Mouse (Mus musculus) kidney, adult 8-10 months (tissue): ENCODE results near the gene Ciita.

Experiments
- DNase-seq, 2 experiments: peaks; one replicate each; pipeline ENCODE4 v3.0.0; 2022

Ciita gene

DNA sequence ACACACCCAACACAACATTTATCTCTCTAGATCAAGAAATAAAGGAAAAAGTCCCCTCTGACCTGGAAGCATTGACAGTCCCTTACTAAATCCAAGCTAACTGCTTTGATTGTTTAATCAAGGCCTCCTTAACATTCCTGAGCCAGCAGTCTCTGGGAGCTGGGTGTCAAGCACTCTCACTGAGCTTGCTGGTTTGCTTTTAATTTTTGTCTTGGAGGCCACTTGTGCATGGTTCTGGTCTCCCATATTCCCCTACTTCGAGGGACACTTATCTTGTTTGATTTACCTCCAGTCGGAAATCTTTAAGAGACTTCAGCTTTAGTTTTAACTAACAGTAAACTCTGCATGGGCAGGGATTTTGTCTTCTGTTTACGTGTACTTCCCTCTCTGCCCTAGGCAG is 4.9 kb upstream of the Ciita start:
- no peak for DNase-seq

GRCm38 (mm10) chr16:10475919-10476318 is 3.9 kb upstream of the Ciita start:
- no peak for DNase-seq

- DNase-seq: peak; percentile 33 to 51
These were observed 2.5 kb downstream of the Ciita start for GRCm38 (mm10) chr16:10482343-10482742.

DNA sequence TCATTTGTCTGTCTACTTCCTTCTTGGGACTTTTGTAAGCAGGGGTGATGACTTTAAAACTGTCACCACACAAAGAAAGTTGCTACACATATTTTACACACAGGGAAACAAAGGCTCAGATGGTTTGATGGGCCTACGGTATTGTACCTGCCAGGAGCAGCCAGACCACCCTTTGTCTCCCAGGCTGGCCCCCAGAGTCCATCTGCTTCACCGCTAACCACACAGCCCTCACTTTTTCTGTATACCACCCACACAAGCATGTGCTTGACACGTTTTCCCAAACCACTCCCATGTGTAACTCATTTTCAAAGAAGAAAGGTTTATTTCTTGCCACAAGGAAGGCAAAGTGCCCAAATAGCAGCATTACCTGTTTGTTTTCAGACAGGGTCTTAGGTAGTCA is 7.1 kb downstream of the Ciita start:
- no peak for DNase-seq

GRCm38 (mm10) chr16:10487895-10488493 is 8.1 kb downstream of the Ciita start:
- no peak for DNase-seq

DNA sequence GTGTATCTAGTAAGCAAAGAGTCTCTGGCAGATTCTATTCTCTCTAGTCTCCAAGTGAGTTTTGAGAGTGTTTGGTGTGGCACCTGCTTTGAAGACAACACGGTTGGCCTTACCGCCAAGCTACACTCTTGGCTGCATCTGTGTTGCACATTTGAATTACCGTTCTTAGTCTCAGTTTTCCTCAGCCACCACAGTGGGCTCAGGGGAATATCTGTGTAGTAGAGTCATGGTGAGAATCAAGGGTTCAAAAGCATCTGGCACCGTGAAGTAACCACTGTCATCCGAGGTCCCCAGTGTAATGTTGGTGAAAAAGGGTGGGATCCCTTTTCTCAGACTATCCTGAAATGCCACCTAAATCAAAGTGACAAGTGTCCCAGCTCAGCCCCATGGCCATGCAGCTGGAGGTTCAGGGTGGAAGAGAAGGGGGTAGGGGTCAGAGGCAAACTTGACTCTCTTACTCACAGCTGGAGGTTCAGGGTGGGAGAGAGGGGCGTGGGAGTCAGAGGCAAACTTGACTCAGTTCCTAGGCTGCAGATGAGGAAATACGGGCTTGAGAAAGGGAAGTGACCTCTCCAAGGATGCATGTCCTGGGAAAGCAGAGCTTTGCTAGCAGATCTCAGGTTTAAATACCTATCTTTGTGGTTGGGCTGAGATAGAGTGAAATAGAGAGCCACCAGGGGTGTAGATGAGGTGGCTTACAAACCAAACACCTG is 9.1 kb downstream of the Ciita start:
- no peak for DNase-seq

GRCm38 (mm10) chr16:10489483-10489882 is 9.6 kb downstream of the Ciita start:
- DNase-seq: peak in 1 of 2 experiments; percentile 20

DNA sequence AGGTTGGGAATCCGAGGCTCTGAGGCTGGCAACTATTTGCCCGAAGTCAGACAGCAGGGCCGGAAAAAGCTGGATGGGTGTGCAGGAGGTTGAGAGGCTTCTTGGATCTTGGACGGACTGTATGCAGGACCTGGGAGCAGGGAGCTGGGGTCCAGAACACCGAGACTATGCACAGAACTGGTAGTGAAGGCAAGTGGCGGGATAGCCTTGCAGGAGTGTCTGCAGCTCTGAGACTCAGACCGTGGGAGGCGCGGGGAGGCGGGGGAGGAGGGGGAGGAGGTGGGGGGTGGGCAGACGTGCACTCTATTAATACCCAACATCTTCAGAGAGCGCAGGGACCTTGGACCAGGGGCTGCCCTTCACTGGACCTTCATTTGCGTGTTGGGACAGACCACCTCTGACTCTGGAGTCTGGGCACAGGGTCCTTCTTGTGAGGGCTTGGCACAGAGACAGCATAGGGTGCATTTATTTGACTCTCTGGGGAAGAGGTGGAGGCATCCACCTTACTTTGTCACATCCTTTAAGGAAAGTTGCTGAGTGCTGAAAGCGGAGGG is 10.1 kb downstream of the Ciita start:
- DNase-seq: no peak

DNA sequence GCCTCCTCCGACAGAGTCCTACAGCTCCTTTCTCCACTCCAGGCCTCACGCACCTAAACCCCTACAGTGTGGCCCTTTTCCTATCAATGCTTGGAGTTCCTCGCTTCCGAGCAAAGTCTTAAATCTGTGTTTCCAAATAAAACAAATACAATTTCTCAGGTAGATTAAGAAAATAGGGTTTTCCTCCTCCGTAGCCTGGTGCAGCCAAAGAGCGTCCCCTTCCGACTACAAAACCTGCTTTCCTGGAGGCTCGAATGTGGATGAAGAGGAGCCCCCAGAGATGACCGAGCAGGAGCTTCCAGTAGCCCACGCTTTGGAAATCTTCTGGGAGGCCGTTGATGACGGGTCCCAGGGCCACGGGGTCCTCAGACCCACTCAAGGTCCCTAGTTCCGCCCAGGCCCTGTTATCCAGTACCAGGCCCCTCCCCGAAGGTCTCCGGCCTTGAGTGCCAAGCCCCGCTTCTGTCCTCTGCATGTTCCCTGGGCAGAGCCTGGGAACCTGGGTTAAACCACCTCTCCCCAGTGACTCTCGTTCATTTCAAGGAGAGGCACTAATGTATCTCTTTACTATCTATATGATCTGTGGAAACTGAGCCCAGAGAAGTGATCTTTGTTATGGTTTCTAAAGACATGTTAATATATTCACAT is 10.8 kb downstream of the Ciita start:
- no peak for DNase-seq

DNA sequence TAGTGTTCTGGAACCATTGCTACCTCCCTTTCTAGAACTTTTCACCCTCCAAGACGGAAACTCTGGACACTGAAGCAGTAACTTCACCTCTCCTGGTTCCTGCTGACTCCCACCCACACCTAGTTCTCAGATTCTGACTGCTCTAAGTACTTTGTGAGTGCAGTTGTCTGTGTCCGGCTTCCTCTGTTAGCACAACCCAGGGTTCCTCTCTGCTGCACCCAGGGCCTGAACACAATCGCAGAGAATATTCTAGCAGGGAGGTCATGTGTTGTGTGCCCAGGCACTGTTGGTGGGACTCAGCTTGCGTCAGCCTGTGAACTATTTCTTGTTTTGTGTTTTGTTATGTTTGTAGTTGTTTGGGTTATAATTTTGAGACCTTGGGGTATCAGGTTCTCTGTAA is 11.9 kb downstream of the Ciita start:
- DNase-seq: no peak

GRCm38 (mm10) chr16:10492587-10492986 is 12.7 kb downstream of the Ciita start:
- no peak for DNase-seq

DNA sequence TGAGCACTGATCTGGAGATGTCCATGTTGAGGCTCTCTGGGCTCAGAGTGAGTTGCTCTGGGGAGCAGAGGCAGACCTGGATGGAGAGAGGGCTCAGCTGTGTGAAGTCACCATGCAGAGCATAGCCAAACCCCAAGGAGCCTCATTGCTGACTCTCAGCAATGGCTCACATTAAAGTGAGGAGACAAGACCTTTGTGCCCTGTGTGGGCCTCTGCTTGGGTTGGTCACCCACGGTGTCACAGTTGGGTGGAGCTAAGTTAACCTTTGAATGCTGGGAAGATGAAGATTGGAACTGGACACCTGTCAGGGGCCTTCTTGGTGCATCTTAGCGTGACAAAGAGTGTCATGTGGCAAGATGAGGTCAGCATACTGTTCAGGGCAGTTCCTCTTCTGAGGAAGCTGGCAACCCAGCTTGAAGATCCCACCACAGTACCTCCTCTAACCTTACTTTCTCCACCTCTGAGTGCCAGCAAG is 16.0 kb downstream of the Ciita start:
- peak; percentile 75 to 80 for DNase-seq

DNA sequence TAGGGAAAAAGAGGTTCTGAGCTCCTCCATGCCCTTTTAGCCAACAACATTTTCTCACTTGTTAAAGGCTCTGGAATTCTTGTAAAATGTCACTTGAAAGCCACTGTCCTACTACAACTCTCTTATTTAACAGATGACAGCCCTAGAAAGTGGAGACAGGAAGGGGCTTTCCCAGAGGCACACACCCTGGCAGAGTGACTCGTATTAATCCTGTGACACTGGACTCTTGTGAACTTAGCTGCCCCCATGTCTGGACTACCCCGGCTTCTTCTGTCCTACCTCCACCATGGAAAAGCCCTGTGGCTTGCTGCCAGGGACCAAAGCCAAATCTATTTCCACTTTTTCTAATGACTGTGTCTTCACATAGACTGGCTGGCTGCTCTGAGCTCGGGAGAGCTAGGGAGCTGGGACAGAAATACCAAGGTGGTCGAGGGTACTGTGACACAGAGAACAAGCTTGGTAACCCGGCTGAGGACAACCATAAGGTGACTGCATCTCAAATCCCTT is 18.3 kb downstream of the Ciita start:
- peak; percentile 62 to 82 for DNase-seq

GRCm38 (mm10) chr16:10499122-10499521 is 19.3 kb downstream of the Ciita start:
- DNase-seq: no peak

DNA sequence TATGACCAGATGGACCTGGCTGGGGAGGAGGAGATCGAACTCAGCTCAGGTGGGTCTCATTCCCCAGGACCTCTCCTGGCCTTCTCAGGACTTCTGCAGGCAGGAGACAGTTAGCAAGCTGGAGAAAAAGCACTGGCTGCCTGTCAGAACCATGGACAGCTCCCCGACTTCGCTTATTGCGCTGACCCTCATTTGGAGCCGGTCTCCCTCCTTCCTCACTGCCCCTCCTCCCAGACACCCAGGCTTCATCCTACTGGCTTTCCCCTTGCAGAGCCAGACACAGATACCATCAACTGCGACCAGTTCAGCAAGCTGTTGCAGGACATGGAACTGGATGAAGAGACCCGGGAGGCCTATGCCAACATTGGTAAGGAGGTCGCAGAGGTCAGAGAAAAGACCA is 22.0 kb downstream of the Ciita start:
- peak in 1 of 2 experiments; percentile 41 for DNase-seq

DNA sequence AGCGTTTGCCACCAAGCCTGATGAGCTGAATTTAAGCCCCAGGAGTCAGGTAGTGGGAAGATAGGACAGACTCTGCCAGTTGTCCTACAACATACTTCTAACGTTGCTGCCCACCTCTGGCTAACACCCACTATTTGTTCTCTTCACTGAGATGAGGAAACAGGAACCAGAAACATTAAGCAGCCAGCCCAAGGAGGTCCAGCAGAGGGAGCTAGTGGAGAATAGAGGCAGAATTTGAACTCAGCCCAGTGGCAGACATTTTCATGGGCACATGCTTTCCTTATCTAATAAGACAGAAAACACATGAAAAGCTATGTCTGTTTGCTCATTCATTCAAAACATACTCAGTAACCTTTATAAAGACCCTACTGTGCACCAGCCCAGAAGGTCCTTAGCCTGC is 23.2 kb downstream of the Ciita start:
- DNase-seq: no peak

- no peak for DNase-seq
These were observed 27.6 kb downstream of the Ciita start for GRCm38 (mm10) chr16:10507445-10507844.

GRCm38 (mm10) chr16:10508691-10509090 is 28.8 kb downstream of the Ciita start:
- DNase-seq: no peak

- no peak for DNase-seq
These were observed 30.7 kb downstream of the Ciita start for GRCm38 (mm10) chr16:10510477-10511133.

DNA sequence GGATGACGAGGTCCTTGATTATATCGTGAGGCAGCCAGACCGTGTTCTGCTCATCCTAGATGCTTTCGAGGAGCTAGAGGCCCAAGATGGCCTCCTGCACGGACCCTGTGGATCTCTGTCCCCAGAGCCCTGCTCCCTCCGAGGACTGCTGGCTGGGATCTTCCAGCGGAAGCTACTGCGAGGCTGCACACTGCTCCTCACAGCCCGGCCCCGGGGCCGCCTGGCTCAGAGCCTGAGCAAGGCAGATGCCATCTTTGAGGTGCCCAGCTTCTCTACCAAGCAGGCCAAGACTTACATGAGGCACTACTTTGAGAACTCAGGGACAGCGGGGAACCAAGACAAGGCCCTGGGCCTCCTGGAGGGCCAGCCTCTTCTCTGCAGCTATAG is 31.3 kb downstream of the Ciita start:
- no peak for DNase-seq

- no peak for DNase-seq
These were observed 36.2 kb downstream of the Ciita start for GRCm38 (mm10) chr16:10515953-10516572.

DNA sequence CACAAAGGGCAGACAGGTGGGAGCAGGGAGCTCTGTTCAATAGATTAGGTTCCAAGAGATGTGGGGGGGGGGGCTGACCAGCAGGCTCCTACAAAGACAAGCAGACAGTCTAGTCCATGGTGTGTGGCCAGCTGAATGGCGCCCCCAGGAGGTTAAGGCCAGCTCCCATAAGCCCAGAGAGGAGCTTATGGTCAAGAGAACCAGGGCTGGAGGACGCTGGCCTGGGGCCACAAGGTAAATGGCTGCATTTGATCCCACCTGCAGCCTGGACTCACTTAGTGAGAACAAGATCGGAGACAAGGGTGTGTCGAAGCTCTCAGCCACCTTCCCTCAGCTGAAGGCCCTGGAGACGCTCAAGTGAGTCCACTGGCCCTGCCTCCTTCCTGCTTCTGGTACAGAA is 38.2 kb downstream of the Ciita start:
- peak in 1 of 2 experiments; percentile 44 for DNase-seq
